Mouse (Mus musculus): Measurements from ENCODE around the gene Il11ra1. TPM values are rescaled to one million over a fixed set of nuclear protein-coding genes. Genes with fewer than 3 reads are reported as not detected.

The Il11ra1 gene
- polyA plus RNA-seq, 1 experiment from 2014 or later, result 40.6 TPM

GRCm38 (mm10) chr4:41731052-41731765 lies 31.4 kb downstream of the Il11ra1 start, which contains the start of gene Arid3c:
TSS of gene Arid3c (minus strand) at chr4:41731142.
- Histone ChIP-seq H3K27me3 (ENCODE audit: control insufficient read depth, insufficient read depth, low read length) (peaks cover 67% of the 10 kb centered on the region), H3K4me1 (replicated peaks; ENCODE audit: control insufficient read depth, insufficient read depth, low read length) (peaks cover 18% of the 10 kb centered on the region; the same call in 1 of the 2 replicates), H3K9ac (peak within 1 kb of the TSS; percentile 40), H3K9me3 (ENCODE audit: control insufficient read depth, low read length) (no peaks in the 10 kb centered on the region), H3K36me3 (replicated peaks; ENCODE audit: control insufficient read depth, insufficient read depth) (no peaks in the 10 kb centered on the region), H3K27ac (no peak within 1 kb of the TSS), H3K4me2 (replicated peaks) (peak within 1 kb of the TSS; percentile 67), H3K4me3 (replicated peaks; ENCODE audit: low read length) (peak within 1 kb of the TSS; percentile 29)
- WGBS, result 1% methylated on average over 50 of the region's 50 CpGs
- DNase-seq (ENCODE audit: low spot score) (no peak), ATAC-seq (ENCODE audit: low FRiP score) (no peak)

GRCm38 (mm10) chr4:41737602-41738255 lies 37.9 kb downstream of the Il11ra1 start:
- Histone ChIP-seq H3K4me1 (replicated peaks; ENCODE audit: control insufficient read depth, insufficient read depth, low read length) (peaks cover 13% of the 10 kb centered on the region), H3K27ac (no peak overlapping the region), H3K4me3 (replicated peaks; ENCODE audit: low read length) (no peak overlapping the region), H3K9me3 (ENCODE audit: control insufficient read depth, low read length) (no peaks in the 10 kb centered on the region), H3K9ac (no peak overlapping the region), H3K4me2 (replicated peaks) (no peak overlapping the region), H3K36me3 (replicated peaks; ENCODE audit: control insufficient read depth, insufficient read depth) (peaks cover 14% of the 10 kb centered on the region), H3K27me3 (ENCODE audit: control insufficient read depth, insufficient read depth, low read length) (peaks cover 9% of the 10 kb centered on the region)
- WGBS, result 50% methylated on average over 8 of the region's 8 CpGs
- DNase-seq (ENCODE audit: low spot score) (peak; percentile 80), ATAC-seq (ENCODE audit: low FRiP score) (peak; percentile 60; the same call in 1 of the 2 replicates)

- peaks cover 4% of the 10 kb centered on the region; the same call in 1 of the 2 replicates for H3K27me3 ChIP-seq (ENCODE audit: control insufficient read depth, insufficient read depth, low read length)
- no peaks in the 10 kb centered on the region for H3K9me3 ChIP-seq (ENCODE audit: control insufficient read depth, low read length)
- H3K4me3 ChIP-seq (replicated peaks; ENCODE audit: low read length), result no peak overlapping the region
- no peak overlapping the region for H3K27ac ChIP-seq
- WGBS, result 77% methylated on average over 1 of the region's 1 CpGs
- ATAC-seq (ENCODE audit: low FRiP score) (no peak), DNase-seq (ENCODE audit: low spot score) (no peak)
- peaks cover 14% of the 10 kb centered on the region for H3K36me3 ChIP-seq (replicated peaks; ENCODE audit: control insufficient read depth, insufficient read depth)
- H3K4me1 ChIP-seq (replicated peaks; ENCODE audit: control insufficient read depth, insufficient read depth, low read length), result peaks cover 13% of the 10 kb centered on the region
- no peak overlapping the region for H3K9ac ChIP-seq
- H3K4me2 ChIP-seq (replicated peaks), result no peak overlapping the region
Observed at GRCm38 (mm10) chr4:41738256-41738603, 38.4 kb downstream of the Il11ra1 start.

GRCm38 (mm10) chr4:41739260-41739659 lies 39.5 kb downstream of the Il11ra1 start:
- ATAC-seq (ENCODE audit: low FRiP score) (no peak), DNase-seq (ENCODE audit: low spot score) (no peak)
- 98% methylated on average over 13 of the region's 13 CpGs for whole genome bisulfite sequencing
- Histone ChIP-seq H3K27ac (no peak overlapping the region), H3K4me1 (replicated peaks; ENCODE audit: control insufficient read depth, insufficient read depth, low read length) (peaks cover 13% of the 10 kb centered on the region), H3K27me3 (ENCODE audit: control insufficient read depth, insufficient read depth, low read length) (no peaks in the 10 kb centered on the region), H3K4me2 (replicated peaks) (0 out of 2 replicates have a peak overlapping the region, but pooled peaks have one; percentile 80), H3K4me3 (replicated peaks; ENCODE audit: low read length) (no peak overlapping the region), H3K36me3 (replicated peaks; ENCODE audit: control insufficient read depth, insufficient read depth) (peaks cover 14% of the 10 kb centered on the region), H3K9me3 (ENCODE audit: control insufficient read depth, low read length) (no peaks in the 10 kb centered on the region), H3K9ac (no peak overlapping the region)

- H3K4me3 ChIP-seq (replicated peaks; ENCODE audit: low read length), result peak overlapping the region; percentile 51
- H3K27ac ChIP-seq, result peak overlapping the region; percentile 77
- WGBS, result 1% methylated on average over 48 of the region's 48 CpGs
- H3K4me1 ChIP-seq (replicated peaks; ENCODE audit: control insufficient read depth, insufficient read depth, low read length), result peaks cover 13% of the 10 kb centered on the region
- H3K9me3 ChIP-seq (ENCODE audit: control insufficient read depth, low read length), result no peaks in the 10 kb centered on the region
- H3K27me3 ChIP-seq (ENCODE audit: control insufficient read depth, insufficient read depth, low read length), result no peaks in the 10 kb centered on the region
- peak; percentile 83 for ATAC-seq (ENCODE audit: low FRiP score)
- DNase-seq (ENCODE audit: low spot score), result peak; percentile 53
- peaks cover 14% of the 10 kb centered on the region for H3K36me3 ChIP-seq (replicated peaks; ENCODE audit: control insufficient read depth, insufficient read depth)
- H3K4me2 ChIP-seq (replicated peaks), result peak overlapping the region; percentile 80
- peak overlapping the region; percentile 66 for H3K9ac ChIP-seq
Observed at GRCm38 (mm10) chr4:41740380-41741157, 40.8 kb downstream of the Il11ra1 start.

GRCm38 (mm10) chr4:41741158-41741560 lies 41.4 kb downstream of the Il11ra1 start:
- ATAC-seq (ENCODE audit: low FRiP score) (peak; percentile 96), DNase-seq (ENCODE audit: low spot score) (peak; percentile 94)
- Histone ChIP-seq H3K4me2 (replicated peaks) (peak overlapping the region; percentile 80), H3K27ac (peak overlapping the region; percentile 77), H3K36me3 (replicated peaks; ENCODE audit: control insufficient read depth, insufficient read depth) (peaks cover 14% of the 10 kb centered on the region), H3K4me3 (replicated peaks; ENCODE audit: low read length) (peak overlapping the region; percentile 51), H3K27me3 (ENCODE audit: control insufficient read depth, insufficient read depth, low read length) (no peaks in the 10 kb centered on the region), H3K9me3 (ENCODE audit: control insufficient read depth, low read length) (0 out of 2 replicates have a peak, but pooled peaks cover 3% of the 10 kb centered on the region), H3K4me1 (replicated peaks; ENCODE audit: control insufficient read depth, insufficient read depth, low read length) (peaks cover 13% of the 10 kb centered on the region), H3K9ac (peak overlapping the region; percentile 66)
- WGBS, result under 1% methylated on average over 27 of the region's 27 CpGs

- H3K4me1 ChIP-seq (replicated peaks; ENCODE audit: control insufficient read depth, insufficient read depth, low read length), result peaks cover 13% of the 10 kb centered on the region
- no peak overlapping the region for H3K4me3 ChIP-seq (replicated peaks; ENCODE audit: low read length)
- peaks cover 4% of the 10 kb centered on the region for H3K36me3 ChIP-seq (replicated peaks; ENCODE audit: control insufficient read depth, insufficient read depth)
- H3K27me3 ChIP-seq (ENCODE audit: control insufficient read depth, insufficient read depth, low read length), result no peaks in the 10 kb centered on the region
- no peak overlapping the region for H3K27ac ChIP-seq
- 74% methylated on average over 2 of the region's 2 CpGs for WGBS
- ATAC-seq (ENCODE audit: low FRiP score), result no peak
- no peak overlapping the region for H3K4me2 ChIP-seq (replicated peaks)
- H3K9me3 ChIP-seq (ENCODE audit: control insufficient read depth, low read length), result 0 out of 2 replicates have a peak, but pooled peaks cover 9% of the 10 kb centered on the region
- no peak for DNase-seq (ENCODE audit: low spot score)
- no peak overlapping the region for H3K9ac ChIP-seq
Observed at GRCm38 (mm10) chr4:41744131-41744530, 44.3 kb downstream of the Il11ra1 start.

GRCm38 (mm10) chr4:41745021-41745420 lies 45.2 kb downstream of the Il11ra1 start:
- Histone ChIP-seq H3K4me2 (replicated peaks) (no peak overlapping the region), H3K9me3 (ENCODE audit: control insufficient read depth, low read length) (0 out of 2 replicates have a peak, but pooled peaks cover 9% of the 10 kb centered on the region), H3K4me3 (replicated peaks; ENCODE audit: low read length) (no peak overlapping the region), H3K9ac (no peak overlapping the region), H3K27ac (no peak overlapping the region), H3K4me1 (replicated peaks; ENCODE audit: control insufficient read depth, insufficient read depth, low read length) (peaks cover 4% of the 10 kb centered on the region), H3K27me3 (ENCODE audit: control insufficient read depth, insufficient read depth, low read length) (no peaks in the 10 kb centered on the region), H3K36me3 (replicated peaks; ENCODE audit: control insufficient read depth, insufficient read depth) (no peaks in the 10 kb centered on the region)
- DNase-seq (ENCODE audit: low spot score), result no peak
- 70% methylated on average over 1 of the region's 1 CpGs for WGBS
- no peak for ATAC-seq (ENCODE audit: low FRiP score)
